Mouse (Mus musculus): ENCODE data around the gene 2610318N02Rik. TPM values are rescaled to one million over a fixed set of nuclear protein-coding genes. Genes with fewer than 3 reads are reported as not detected.

Gene 2610318N02Rik
- total RNA-seq, 2 experiments from 2014 or later, result 1.7 to 2.9 TPM

GRCm38 (mm10) chr16:17117309-17117799, 7.6 kb downstream of the 2610318N02Rik start:
- ATAC-seq (replicated peaks; ENCODE audit: low FRiP score, poor library complexity, severe bottlenecking), result no peak

- ATAC-seq (replicated peaks; ENCODE audit: low FRiP score, poor library complexity, severe bottlenecking), result peak; percentile 98
These were observed 13.9 kb downstream of the 2610318N02Rik start, which contains the start of gene Ppil2 for GRCm38 (mm10) chr16:17110771-17111743. Gene Ppil2 (minus strand): TSS chr16:17111257.

GRCm38 (mm10) chr16:17104600-17104999, 20.4 kb downstream of the 2610318N02Rik start:
- no peak for ATAC-seq (replicated peaks; ENCODE audit: low FRiP score, poor library complexity, severe bottlenecking)

- no peak for ATAC-seq (replicated peaks; ENCODE audit: low FRiP score, poor library complexity, severe bottlenecking)
These were observed 22.2 kb downstream of the 2610318N02Rik start for GRCm38 (mm10) chr16:17102630-17103220.

- no peak for ATAC-seq (replicated peaks; ENCODE audit: low FRiP score, poor library complexity, severe bottlenecking)
These were observed 28.0 kb downstream of the 2610318N02Rik start for GRCm38 (mm10) chr16:17096938-17097337.

GRCm38 (mm10) chr16:17088346-17088745, 36.6 kb downstream of the 2610318N02Rik start:
- no peak for ATAC-seq (replicated peaks; ENCODE audit: low FRiP score, poor library complexity, severe bottlenecking)

- ATAC-seq (replicated peaks; ENCODE audit: low FRiP score, poor library complexity, severe bottlenecking), result no peak
These were observed 38.2 kb downstream of the 2610318N02Rik start for GRCm38 (mm10) chr16:17086669-17087193.

- no peak for ATAC-seq (replicated peaks; ENCODE audit: low FRiP score, poor library complexity, severe bottlenecking)
These were observed 38.7 kb downstream of the 2610318N02Rik start for GRCm38 (mm10) chr16:17086241-17086640.

GRCm38 (mm10) chr16:17085636-17086035, 39.3 kb downstream of the 2610318N02Rik start:
- no peak for ATAC-seq (replicated peaks; ENCODE audit: low FRiP score, poor library complexity, severe bottlenecking)

- ATAC-seq (replicated peaks; ENCODE audit: low FRiP score, poor library complexity, severe bottlenecking), result no peak
These were observed 42.7 kb downstream of the 2610318N02Rik start for GRCm38 (mm10) chr16:17082121-17082792.

- ATAC-seq (replicated peaks; ENCODE audit: low FRiP score, poor library complexity, severe bottlenecking), result no peak
These were observed 46.9 kb downstream of the 2610318N02Rik start for GRCm38 (mm10) chr16:17078101-17078500.

- ATAC-seq (replicated peaks; ENCODE audit: low FRiP score, poor library complexity, severe bottlenecking), result no peak
These were observed 48.1 kb downstream of the 2610318N02Rik start for GRCm38 (mm10) chr16:17076869-17077268.

GRCm38 (mm10) chr16:17076301-17076700, 48.7 kb downstream of the 2610318N02Rik start:
- ATAC-seq (replicated peaks; ENCODE audit: low FRiP score, poor library complexity, severe bottlenecking), result no peak

GRCm38 (mm10) chr16:17073000-17073399, 52.0 kb downstream of the 2610318N02Rik start:
- no peak for ATAC-seq (replicated peaks; ENCODE audit: low FRiP score, poor library complexity, severe bottlenecking)

- ATAC-seq (replicated peaks; ENCODE audit: low FRiP score, poor library complexity, severe bottlenecking), result no peak
These were observed 54.3 kb downstream of the 2610318N02Rik start for GRCm38 (mm10) chr16:17070716-17071115.

- peak; percentile 63 for ATAC-seq (replicated peaks; ENCODE audit: low FRiP score, poor library complexity, severe bottlenecking)
These were observed 55.2 kb downstream of the 2610318N02Rik start, which contains the start of gene Ypel1 for GRCm38 (mm10) chr16:17069511-17070443. Gene Ypel1 (plus strand): TSS chr16:17069696.

GRCm38 (mm10) chr16:17067552-17067951, 57.4 kb downstream of the 2610318N02Rik start:
- ATAC-seq (replicated peaks; ENCODE audit: low FRiP score, poor library complexity, severe bottlenecking), result no peak

Measured in erythroblast, adult 5-6 weeks (primary cell).